Mouse (Mus musculus) CH12.LX (cell line): ENCODE results near the gene Selenoo. TPM values are rescaled to one million over a fixed set of nuclear protein-coding genes. Genes with fewer than 3 reads are reported as not detected.

ENCODE experiments used
- DNase-seq: peaks from one replicate; pipeline ENCODE4 v3.0.0-alpha.2; 2013; ENCODE audit errors: extremely low read depth
- H3K27ac ChIP-seq: 2 replicates; pipeline ENCODE4 v1.5.1; 2012; ENCODE audit warnings: low read depth, mild to moderate bottlenecking, control low read depth, moderate library complexity; ENCODE audit not compliant: insufficient read depth
- H3K27me3 ChIP-seq: replicated peaks from 2 replicates; pipeline ENCODE3; 2012; ENCODE audit warnings: inconsistent platforms
- H3K36me3 ChIP-seq, 2 experiments: replicated peaks in 1 of 2; 2 replicates each; pipeline versions ENCODE3 to v1.6.1; 2012; ENCODE audit warnings: inconsistent platforms in 1 of 2, low read length in 1 of 2, mild to moderate bottlenecking in 1 of 2, mixed read lengths in 1 of 2, moderate library complexity in 1 of 2; ENCODE audit not compliant: control insufficient read depth in 1 of 2, insufficient read depth in 1 of 2
- H3K4me1 ChIP-seq, 2 experiments: 2 replicates each; pipeline ENCODE4 v1.6.1; 2012; ENCODE audit warnings: inconsistent platforms in 1 of 2, moderate library complexity in 1 of 2; ENCODE audit not compliant: insufficient read depth in 2 of 2, control insufficient read depth in 1 of 2
- H3K4me2 ChIP-seq: 2 replicates; pipeline ENCODE4 v1.6.1; 2012; ENCODE audit warnings: low read depth, mild to moderate bottlenecking, control low read depth; ENCODE audit not compliant: poor library complexity, insufficient read depth, severe bottlenecking
- H3K4me3 ChIP-seq, 3 experiments: fragments of 150-350 bp in 1 of 3; sonication (generic) in 1 of 3; replicated peaks in 1 of 3; 2 replicates each; pipeline versions ENCODE3 to v1.5.1; 2011 to 2012; ENCODE audit warnings: low read depth in 2 of 3, low read length in 2 of 3, mild to moderate bottlenecking in 2 of 3, moderate library complexity in 2 of 3, control low read depth in 1 of 3, improper control_type of control experiment in 1 of 3, inconsistent platforms in 1 of 3, mixed read lengths in 1 of 3; ENCODE audit not compliant: poor library complexity in 1 of 3
- H3K79me2 ChIP-seq: replicated peaks from 2 replicates; pipeline ENCODE4 v1.6.1; 2012; ENCODE audit warnings: mild to moderate bottlenecking, moderate library complexity; ENCODE audit not compliant: control insufficient read depth, poor library complexity, insufficient read depth, severe bottlenecking; ENCODE audit errors: extremely low read depth
- H3K9ac ChIP-seq: 2 replicates; pipeline ENCODE4 v1.6.1; 2012; ENCODE audit warnings: low read depth, mild to moderate bottlenecking, control low read depth, moderate library complexity; ENCODE audit not compliant: insufficient read depth
- H3K9me3 ChIP-seq: replicated peaks from 2 replicates; pipeline ENCODE3; 2012; ENCODE audit warnings: low read length, inconsistent platforms, mixed read lengths
- CHD1 ChIP-seq: IDR thresholded peaks from 2 replicates; pipeline ENCODE4 v1.6.1; 2012; ENCODE audit warnings: low read depth, low read length, improper control_type of control experiment, inconsistent platforms
- CHD2 ChIP-seq: IDR thresholded peaks from 2 replicates; pipeline ENCODE4 v1.6.1; 2011; ENCODE audit warnings: low read length, improper control_type of control experiment
- CTCF ChIP-seq, 2 experiments: IDR thresholded peaks in 1 of 2; conservative IDR thresholded peaks in 1 of 2; 2 replicates each; pipeline ENCODE4 v1.5.1; 2011 to 2012; ENCODE audit warnings: low read depth in 2 of 2, low read length in 2 of 2, improper control_type of control experiment in 1 of 2, inconsistent platforms in 1 of 2, mild to moderate bottlenecking in 1 of 2, moderate library complexity in 1 of 2
- ELF1 ChIP-seq: IDR thresholded peaks from 2 replicates; pipeline ENCODE4 v1.6.1; 2014; ENCODE audit warnings: low read depth, mild to moderate bottlenecking, inconsistent platforms, low read length, improper control_type of control experiment
- EP300 ChIP-seq: IDR thresholded peaks from 2 replicates; pipeline ENCODE4 v1.6.1; 2011; ENCODE audit warnings: low read length, improper control_type of control experiment
- ETS1 ChIP-seq: conservative IDR thresholded peaks from 2 replicates; pipeline ENCODE4 v1.6.1; 2012; ENCODE audit warnings: low read depth, mild to moderate bottlenecking, inconsistent platforms, low read length, improper control_type of control experiment, moderate library complexity
- GABPA ChIP-seq: IDR thresholded peaks from 2 replicates; pipeline ENCODE4 v1.6.1; 2012; ENCODE audit warnings: low read depth, low read length, improper control_type of control experiment, inconsistent platforms; ENCODE audit not compliant: insufficient replicate concordance
- IRF4 ChIP-seq: IDR thresholded peaks from 2 replicates; pipeline ENCODE4 v1.6.1; 2014; ENCODE audit warnings: low read depth, mild to moderate bottlenecking, inconsistent platforms, low read length, improper control_type of control experiment
- JUND ChIP-seq: conservative IDR thresholded peaks from 2 replicates; pipeline ENCODE4 v1.6.1; 2011; ENCODE audit warnings: low read depth, low read length, improper control_type of control experiment
- MAZ ChIP-seq: IDR thresholded peaks from 2 replicates; pipeline ENCODE4 v1.6.1; 2012; ENCODE audit warnings: low read depth, mild to moderate bottlenecking, inconsistent platforms, low read length, improper control_type of control experiment, moderate library complexity
- MEF2A ChIP-seq: IDR thresholded peaks from 2 replicates; pipeline ENCODE4 v1.6.1; 2014; ENCODE audit warnings: low read depth, mild to moderate bottlenecking, inconsistent platforms, low read length, improper control_type of control experiment, borderline replicate concordance
- MXI1 ChIP-seq: IDR thresholded peaks from 2 replicates; pipeline ENCODE4 v1.6.1; 2011; ENCODE audit warnings: mild to moderate bottlenecking, low read depth, low read length, improper control_type of control experiment
- MYC ChIP-seq: IDR thresholded peaks from 2 replicates; pipeline ENCODE4 v1.6.1; 2011; ENCODE audit warnings: low read depth, mild to moderate bottlenecking, improper control_type of control experiment, low read length
- NELFE ChIP-seq: IDR thresholded peaks from 2 replicates; pipeline ENCODE4 v1.6.1; 2011; ENCODE audit warnings: low read depth, low read length, improper control_type of control experiment
- NRF1 ChIP-seq: IDR thresholded peaks from 2 replicates; pipeline ENCODE4 v1.6.1; 2014; ENCODE audit warnings: low read depth, mild to moderate bottlenecking, inconsistent platforms, low read length, improper control_type of control experiment, moderate library complexity
- PAX5 ChIP-seq: IDR thresholded peaks from 2 replicates; pipeline ENCODE4 v1.6.1; 2012; ENCODE audit warnings: low read length, inconsistent platforms, mixed read lengths
- RCOR1 ChIP-seq: conservative IDR thresholded peaks from 2 replicates; pipeline ENCODE4 v1.6.1; 2012; ENCODE audit warnings: low read depth, mild to moderate bottlenecking, inconsistent platforms, low read length, improper control_type of control experiment
- SIN3A ChIP-seq: IDR thresholded peaks from 2 replicates; pipeline ENCODE4 v1.6.1; 2012; ENCODE audit warnings: low read length, improper control_type of control experiment, inconsistent platforms
- SMC3 ChIP-seq: IDR thresholded peaks from 2 replicates; pipeline ENCODE4 v1.6.1; 2011; ENCODE audit warnings: low read depth, low read length, improper control_type of control experiment
- TBP ChIP-seq: conservative IDR thresholded peaks from 2 replicates; pipeline ENCODE4 v1.6.1; 2011; ENCODE audit warnings: low read depth, low read length, improper control_type of control experiment
- TCF12 ChIP-seq: IDR thresholded peaks from 2 replicates; pipeline ENCODE4 v1.6.1; 2014; ENCODE audit warnings: low read depth, mild to moderate bottlenecking, inconsistent platforms, low read length, improper control_type of control experiment
- UBTF ChIP-seq: IDR thresholded peaks from 2 replicates; pipeline ENCODE4 v1.6.1; 2012; ENCODE audit warnings: low read depth, mild to moderate bottlenecking, inconsistent platforms, low read length, improper control_type of control experiment, moderate library complexity
- ZKSCAN1 ChIP-seq: IDR thresholded peaks from 2 replicates; pipeline ENCODE4 v1.6.1; 2012; ENCODE audit warnings: low read depth, inconsistent platforms, low read length, improper control_type of control experiment, borderline replicate concordance
- ZNF384 ChIP-seq: IDR thresholded peaks from 2 replicates; pipeline ENCODE4 v1.6.1; 2012; ENCODE audit warnings: low read depth, low read length, improper control_type of control experiment, inconsistent platforms
- dilution Hi-C: fragments of 300-500 bp; cut with MboI; formaldehyde crosslinking; loops from 2 replicates; pipeline ENCODE4 v1.14.3; 2020; ENCODE audit warnings: low sequenced_read_pairs; ENCODE audit not compliant: extremely low pct_unique_long_range_greater_than_20kb, extremely low pct_ligation_motif_present
- in situ Hi-C: fragments of 300-500 bp; cut with MboI; formaldehyde crosslinking; loops from 3 replicates; pipeline ENCODE4 v1.14.3; 2019; ENCODE audit warnings: low sequenced_read_pairs, low pct_ligation_motif_present, low pct_unique_long_range_greater_than_20kb, mixed read lengths
- polyA plus RNA-seq: library from polyadenylated mRNA; unstranded; fragments of >175 nt; gene quantifications from 2 replicates; pipeline ENCODE4 v1.2.1, GENCODE M21; 2012; ENCODE audit warnings: low read depth; ENCODE audit not compliant: insufficient read length
- total RNA-seq, 2 experiments: library from RNA; depleted of rRNA; stranded (reverse); fragments of 300-350 nt in 1 of 2; fragments of >200 nt in 1 of 2; gene quantifications; 2 replicates each; pipeline ENCODE4 v1.2.3; 2012 to 2014

Gene Selenoo
- total and polyA plus RNA-seq, 3 experiments = 3.7 to 11.7 (median 8.7) TPM

DNA sequence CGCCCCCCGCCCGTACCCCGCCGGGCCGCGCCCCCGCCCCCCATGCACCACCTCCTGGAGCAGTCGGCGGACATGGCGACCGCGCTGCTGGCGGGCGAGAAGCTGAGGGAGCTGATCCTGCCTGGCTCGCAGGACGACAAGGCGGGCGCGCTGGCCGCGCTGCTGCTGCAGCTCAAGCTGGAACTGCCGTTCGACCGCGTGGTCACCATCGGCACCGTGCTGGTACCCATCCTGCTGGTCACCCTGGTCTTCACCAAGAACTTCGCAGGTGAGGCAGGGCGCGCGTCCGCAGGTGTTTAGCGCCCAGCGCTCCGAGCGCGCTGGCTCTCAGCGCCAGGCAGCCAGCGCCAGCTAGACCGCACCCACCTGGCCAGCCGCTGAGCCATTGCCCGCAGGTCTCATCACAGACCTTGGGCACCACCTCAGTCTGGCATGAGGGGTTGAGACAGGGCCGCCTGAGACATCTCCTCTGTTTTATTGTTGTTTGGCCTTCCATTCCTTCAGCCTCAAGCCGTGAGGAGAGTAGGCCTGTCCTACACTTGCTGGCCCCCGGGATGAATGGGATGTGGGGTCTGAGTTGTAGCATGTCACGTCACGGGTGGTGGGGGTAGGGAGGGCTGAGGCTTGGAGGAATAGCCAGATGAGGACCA lies 28.7 kb upstream of the Selenoo start:
- no peaks in the 10 kb centered on the region for H3K36me3 ChIP-seq
- no peak overlapping the region for H3K9ac ChIP-seq
- in situ Hi-C loops = loop anchor here (25.0 kb wide), 1 partner anchor 98 kb away; the partner anchor contains the start of gene Ttll8
- H3K4me2 ChIP-seq = no peak overlapping the region
- dilution Hi-C loops = no loop called here
- no peak for DNase-seq
- H3K27me3 ChIP-seq = peaks cover 83% of the 10 kb centered on the region
- no peaks in the 10 kb centered on the region for H3K4me1 ChIP-seq
- H3K4me3 ChIP-seq = no peak overlapping the region
- H3K27ac ChIP-seq = no peak overlapping the region
- H3K79me2 ChIP-seq = no peaks in the 10 kb centered on the region
- peaks cover 6% of the 10 kb centered on the region for H3K9me3 ChIP-seq
- TF ChIP-seq PAX5 (no peak), NELFE (no peak), CHD1 (no peak), ZKSCAN1 (no peak), EP300 (no peak), TBP (no peak), MYC (no peak), ZNF384 (no peak), NRF1 (no peak), GABPA (no peak), MXI1 (no peak), MEF2A (no peak), CHD2 (no peak), UBTF (no peak)

DNA sequence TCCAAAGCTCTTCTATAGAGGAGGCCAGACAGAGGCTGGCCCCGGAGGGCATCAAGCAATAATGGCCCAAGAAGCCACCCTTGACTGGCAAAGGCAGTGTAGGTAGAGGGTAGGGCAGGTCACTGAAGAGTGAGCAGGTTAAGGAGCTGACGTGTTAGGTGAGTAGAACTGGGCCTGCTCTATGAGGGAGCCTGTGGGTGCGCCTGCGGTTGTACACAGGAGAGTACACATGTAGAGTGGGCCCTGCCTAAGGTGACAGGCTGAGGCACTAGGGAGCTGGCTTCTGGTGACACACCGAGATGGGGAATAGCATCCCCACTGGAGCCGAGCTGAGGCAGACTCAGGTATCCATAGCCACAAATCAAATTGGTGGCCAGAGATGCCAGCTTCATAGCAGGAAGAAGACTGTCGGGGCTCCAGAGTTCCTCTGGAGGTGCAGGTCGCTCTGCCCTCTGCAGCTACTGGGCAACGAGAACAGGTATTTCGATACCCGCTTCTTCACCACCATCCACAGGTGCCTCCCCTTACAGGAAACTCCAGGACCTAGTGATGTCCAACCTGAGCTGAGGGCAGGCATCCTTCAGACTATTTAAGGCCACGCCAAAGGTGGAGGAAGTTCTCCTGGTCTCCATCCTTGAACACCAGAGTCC lies 27.9 kb upstream of the Selenoo start:
- no peak for TF ChIP-seq ETS1
- no peak for TF ChIP-seq SIN3A
- no peak for TF ChIP-seq NELFE
- TF ChIP-seq UBTF = no peak
- no peak for TF ChIP-seq SMC3
- TF ChIP-seq CTCF (conservative IDR thresholded peaks at IDR 0.05 in 1 of 2, IDR thresholded peaks at IDR 0.05 in 1 of 2; ENCODE audit: low read depth in 2 of 2, low read length in 2 of 2) = no peak
- TF ChIP-seq PAX5 = no peak
- no peak for TF ChIP-seq JUND
- no peak for TF ChIP-seq MAZ
- TF ChIP-seq TCF12 = no peak
- TF ChIP-seq ELF1 = no peak
- TF ChIP-seq RCOR1 = no peak
- TF ChIP-seq IRF4 = no peak
- TF ChIP-seq GABPA = no peak
- Histone ChIP-seq H3K27ac (no peak overlapping the region), H3K36me3 (no peaks in the 10 kb centered on the region), H3K4me3 (no peak overlapping the region), H3K27me3 (peaks cover 82% of the 10 kb centered on the region), H3K4me1 (no peaks in the 10 kb centered on the region), H3K79me2 (no peaks in the 10 kb centered on the region), H3K9me3 (peaks cover 6% of the 10 kb centered on the region), H3K4me2 (no peak overlapping the region), H3K9ac (no peak overlapping the region)
- dilution Hi-C loops (no loop called here), in situ Hi-C loops (loop anchor here (25.0 kb wide), 1 partner anchor 99 kb away; the partner anchor contains the start of gene Ttll8)
- no peak for DNase-seq
